Mouse (Mus musculus) adrenal gland (tissue): Measurements from ENCODE around the gene Ank3.
"Not testable (repeated sequence)": the region's sequence is repeated elsewhere in the genome, so short reads cannot be mapped to it uniquely, and the experiment has no call there.

Experiments
- intact Hi-C: fragments of 180-260 bp; cut with DNase I; formaldehyde crosslinking; loops from one replicate; pipeline ENCODE4 v1.15.1; 2025

Ank3 gene

GRCm38 (mm10) chr10:69883935-69884680 is 485.5 kb downstream of the Ank3 start:
- intact Hi-C loops: no loop called here

- intact Hi-C loops: no loop called here
These were observed 489.8 kb downstream of the Ank3 start for GRCm38 (mm10) chr10:69888399-69888798.

- intact Hi-C loops: no loop called here
These were observed 491.2 kb downstream of the Ank3 start for GRCm38 (mm10) chr10:69889779-69890178.

DNA sequence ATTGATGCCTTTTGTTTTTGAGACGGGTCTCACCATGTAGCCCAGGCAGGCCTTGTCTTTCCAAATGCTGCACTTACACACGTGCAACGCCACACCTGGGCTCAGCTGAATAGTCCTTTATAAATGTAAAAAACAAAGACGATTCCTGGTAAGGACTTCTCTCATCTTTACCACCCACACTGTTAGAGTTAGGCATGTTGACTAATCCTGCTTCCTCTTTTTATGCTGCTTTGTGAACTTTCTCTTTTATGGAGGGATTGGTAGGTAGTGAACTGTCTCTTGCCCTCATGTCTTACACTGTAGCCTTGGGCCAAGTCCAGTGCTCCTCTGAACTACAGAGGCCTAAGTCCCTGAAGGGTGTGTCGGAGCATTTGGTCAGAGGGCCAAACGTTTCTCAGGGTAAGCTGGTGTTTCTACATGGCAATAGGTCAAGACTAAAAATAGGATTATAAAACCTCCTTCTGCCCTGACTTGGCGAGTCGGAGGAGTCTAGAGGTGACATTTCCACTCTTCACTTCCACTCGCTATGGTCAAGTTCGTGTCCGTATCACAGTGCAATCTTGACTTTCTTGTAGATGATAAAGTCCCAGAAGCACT is 491.9 kb downstream of the Ank3 start:
- intact Hi-C loops: no loop called here

DNA sequence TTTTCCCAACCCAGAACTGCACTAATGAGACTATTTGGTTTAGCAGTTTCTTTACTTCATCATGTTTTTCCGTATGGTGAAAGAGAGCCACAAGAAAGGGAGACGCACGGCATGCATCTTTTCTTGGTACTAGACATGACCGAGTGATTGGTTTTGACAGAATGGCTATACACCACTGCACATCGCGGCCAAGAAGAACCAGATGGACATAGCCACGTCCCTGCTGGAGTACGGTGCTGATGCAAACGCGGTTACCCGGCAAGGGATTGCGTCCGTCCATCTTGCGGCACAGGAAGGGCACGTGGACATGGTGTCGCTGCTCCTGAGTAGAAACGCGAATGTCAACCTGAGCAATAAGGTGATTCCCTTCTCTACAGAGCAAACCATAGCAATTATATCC is 493.6 kb downstream of the Ank3 start:
- intact Hi-C loops: no loop called here

GRCm38 (mm10) chr10:69895606-69896005 is 497.0 kb downstream of the Ank3 start:
- intact Hi-C loops: no loop called here

- intact Hi-C loops: no loop called here
These were observed 499.4 kb downstream of the Ank3 start for GRCm38 (mm10) chr10:69897927-69898326.

DNA sequence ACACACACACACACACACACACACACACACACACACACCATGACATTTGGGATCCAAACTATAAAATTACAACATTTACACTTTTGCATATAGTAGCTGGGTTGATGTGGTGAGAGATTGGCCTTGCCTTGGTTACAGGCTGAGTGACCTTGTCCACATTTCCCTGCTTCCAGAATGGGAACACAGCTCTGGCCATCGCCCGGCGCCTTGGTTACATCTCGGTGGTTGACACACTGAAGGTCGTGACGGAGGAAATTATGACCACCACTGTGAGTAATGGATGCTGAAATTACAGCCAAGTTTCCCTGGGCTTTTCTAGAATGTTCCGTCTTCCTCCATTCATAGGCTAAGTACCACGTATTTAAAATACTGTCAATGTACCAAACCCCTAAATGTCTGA is 500.2 kb downstream of the Ank3 start:
- intact Hi-C loops: no loop called here

DNA sequence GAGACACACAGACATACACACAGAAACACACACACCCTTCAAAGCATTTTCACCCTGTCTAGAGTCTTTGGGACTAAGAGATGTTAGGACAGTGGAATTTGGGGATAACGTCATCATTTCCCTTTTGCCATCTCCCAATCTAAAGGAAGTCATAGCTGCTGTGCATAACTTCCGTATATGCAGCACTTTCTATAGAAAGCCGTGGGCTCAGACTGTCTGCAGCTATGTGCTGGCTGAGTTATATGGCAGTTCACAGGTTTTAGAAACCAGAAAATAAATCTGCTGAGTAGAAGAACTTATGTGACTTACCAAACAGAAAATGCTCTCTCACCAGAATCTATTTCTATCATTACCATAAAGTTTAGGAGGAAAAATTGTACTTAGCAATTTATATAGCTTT is 501.2 kb downstream of the Ank3 start:
- intact Hi-C loops: loop anchor here (2.0 kb wide), 1 partner anchor 69 kb away; no protein-coding TSS in a partner anchor

GRCm38 (mm10) chr10:69902024-69902423 is 503.5 kb downstream of the Ank3 start:
- intact Hi-C loops: no loop called here

- intact Hi-C loops: no loop called here
These were observed 505.7 kb downstream of the Ank3 start for GRCm38 (mm10) chr10:69904321-69904720.

DNA sequence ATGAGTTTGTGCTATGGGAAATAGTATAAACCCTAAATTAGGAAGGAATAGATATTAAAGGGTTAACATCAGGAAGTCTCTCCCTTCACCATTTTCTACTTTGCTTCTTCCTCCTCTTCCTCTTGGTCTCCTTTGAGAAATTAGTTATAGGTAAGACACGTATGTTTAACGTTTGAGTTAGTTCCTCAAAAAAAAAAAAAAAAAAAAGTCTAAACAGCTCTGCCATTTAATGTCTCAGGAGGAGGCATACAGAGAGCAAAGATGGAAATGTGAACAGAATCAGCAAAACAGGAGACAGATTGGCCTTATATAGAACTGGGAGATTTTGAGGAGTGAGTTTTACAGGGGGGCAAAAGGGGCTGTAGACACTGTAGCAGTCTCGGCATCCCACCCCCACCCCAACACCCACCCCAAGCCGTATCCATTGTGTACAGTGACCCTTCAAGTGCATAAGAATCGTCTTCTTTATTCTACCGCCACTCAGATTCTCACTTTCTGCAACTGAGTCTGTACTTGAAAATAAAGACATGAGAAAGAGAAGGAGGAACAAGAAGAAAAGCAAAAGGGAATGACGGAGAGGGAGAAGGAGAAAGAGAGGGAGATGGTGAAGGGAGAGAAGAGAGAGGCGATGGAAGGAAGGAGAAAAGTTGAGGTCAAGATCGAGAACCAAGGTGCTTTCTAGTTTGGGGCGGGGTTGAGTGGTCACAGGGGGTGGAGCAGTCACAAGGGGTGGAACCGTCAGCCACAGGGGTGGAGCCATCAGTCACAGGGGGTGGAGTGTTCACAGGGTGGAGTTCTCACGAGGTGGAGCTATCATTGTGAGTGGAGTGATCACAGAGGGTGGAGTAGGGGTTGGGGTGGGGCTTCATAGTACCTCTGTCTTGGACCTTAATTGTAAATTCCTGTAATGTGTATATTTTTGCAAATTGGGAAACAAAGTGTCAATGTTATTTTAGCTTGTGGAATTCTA is 509.5 kb downstream of the Ank3 start:
- intact Hi-C loops: no loop called here

DNA sequence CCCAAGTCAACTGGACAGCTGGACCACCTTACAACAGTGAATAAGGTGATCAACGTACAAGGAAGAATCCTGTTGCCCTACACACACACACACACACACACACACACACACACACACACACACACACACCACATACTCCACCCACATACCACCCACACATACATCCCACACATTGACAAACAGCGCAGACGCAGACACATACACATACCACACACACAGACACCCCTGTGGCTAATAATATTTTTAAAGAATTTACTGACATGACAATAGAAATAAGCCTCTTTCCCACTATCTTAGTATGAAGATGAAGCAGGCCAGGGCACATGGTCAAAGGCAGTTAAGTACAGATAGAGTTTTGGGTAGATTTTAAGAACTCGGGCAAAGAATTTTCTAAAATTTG is 511.3 kb downstream of the Ank3 start:
- intact Hi-C loops: no loop called here

- intact Hi-C loops: not testable (repeated sequence)
These were observed 511.7 kb downstream of the Ank3 start for GRCm38 (mm10) chr10:69910304-69910703.

DNA sequence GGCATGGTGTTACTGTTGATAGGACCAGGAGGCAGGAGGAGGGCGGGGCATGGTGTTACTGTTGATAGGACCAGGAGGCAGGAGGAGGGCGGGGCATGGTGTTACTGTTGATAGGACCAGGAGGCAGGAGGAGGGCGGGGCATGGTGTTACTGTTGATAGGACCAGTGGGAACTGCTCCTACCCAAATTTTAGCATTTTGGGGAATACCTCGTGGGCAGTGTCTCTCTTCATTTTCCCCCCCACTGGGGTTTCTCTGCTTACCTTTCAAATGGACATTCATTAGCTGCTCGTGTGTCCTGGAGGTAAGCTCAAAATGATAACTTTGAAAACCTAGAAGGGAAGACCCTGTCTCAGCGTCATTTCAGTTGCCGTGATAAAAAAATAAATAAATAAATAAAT is 512.2 kb downstream of the Ank3 start:
- intact Hi-C loops: not testable (repeated sequence)

DNA sequence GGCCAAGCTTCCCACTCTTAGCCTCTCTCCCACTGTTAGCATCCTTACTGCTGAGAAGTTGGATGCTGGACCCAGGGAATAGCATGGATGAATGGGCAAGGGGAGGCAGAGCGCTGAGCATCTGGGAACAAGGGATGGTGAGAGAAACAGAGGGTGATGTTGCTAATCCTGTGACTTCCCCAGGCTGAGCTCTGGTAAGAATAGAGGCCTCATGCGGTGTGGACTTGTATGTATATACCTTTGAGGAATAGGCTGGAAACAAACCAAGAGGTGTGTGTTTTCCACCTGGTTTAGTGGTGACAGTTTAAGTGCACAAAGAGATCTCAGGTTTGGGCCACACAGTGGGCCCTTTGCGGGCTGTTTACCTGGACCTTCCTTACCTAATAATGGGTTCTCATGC is 517.0 kb downstream of the Ank3 start:
- intact Hi-C loops: no loop called here

- intact Hi-C loops: no loop called here
These were observed 517.6 kb downstream of the Ank3 start for GRCm38 (mm10) chr10:69916205-69916604.

DNA sequence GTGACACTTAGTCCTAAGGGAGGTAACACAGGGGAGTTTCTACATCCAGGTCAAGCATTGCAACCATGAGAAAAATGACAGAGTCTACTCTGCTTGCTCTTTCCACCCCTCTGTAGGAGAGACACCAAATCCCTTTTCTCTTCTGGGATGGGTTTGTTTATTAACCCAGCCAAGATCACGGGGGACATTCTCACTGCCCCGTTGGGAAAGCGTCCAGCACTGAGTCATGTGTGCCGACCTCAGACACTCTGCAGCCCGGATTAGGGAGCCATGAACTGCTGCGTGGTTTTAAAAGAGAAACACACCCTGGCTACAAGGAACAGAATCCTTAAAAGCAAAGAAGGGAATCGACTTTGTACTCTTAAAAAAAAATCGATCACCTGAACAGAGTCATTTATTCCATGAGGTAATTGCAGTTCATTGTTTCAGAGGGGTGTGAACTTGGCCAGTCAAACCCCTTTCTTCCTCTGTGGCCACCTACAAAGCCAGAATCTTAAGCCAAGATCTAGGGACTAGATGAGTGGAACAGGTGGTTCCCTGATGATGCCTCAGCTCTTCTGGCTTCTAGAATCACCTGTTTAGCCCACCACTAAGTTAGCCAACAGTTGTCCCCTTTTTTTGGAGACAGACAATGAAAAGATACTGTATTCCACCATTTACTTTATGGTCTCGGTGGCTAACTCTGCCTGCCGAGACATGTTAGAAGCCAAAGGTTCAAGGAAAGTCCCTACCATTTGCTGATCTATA is 518.3 kb downstream of the Ank3 start:
- intact Hi-C loops: no loop called here

DNA sequence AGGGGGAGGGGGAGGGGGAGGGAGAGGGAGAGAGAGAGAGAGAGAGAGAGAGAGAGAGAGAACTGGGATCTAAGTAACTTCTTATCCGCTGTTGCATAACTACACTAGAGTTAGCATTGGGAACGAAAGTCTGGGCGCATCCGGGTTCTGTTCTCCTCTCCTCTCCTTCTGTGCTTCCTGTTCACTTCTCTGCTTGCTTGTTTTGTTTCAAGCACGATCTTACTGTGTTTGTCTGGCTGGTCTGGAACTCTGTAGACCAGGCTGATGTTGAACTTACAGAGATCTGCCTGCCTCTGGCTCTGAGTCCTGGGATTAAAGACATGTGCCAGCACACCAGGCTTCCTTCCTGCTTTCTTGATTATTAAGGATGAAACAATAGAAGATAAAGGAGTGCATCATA is 519.1 kb downstream of the Ank3 start:
- intact Hi-C loops: no loop called here

DNA sequence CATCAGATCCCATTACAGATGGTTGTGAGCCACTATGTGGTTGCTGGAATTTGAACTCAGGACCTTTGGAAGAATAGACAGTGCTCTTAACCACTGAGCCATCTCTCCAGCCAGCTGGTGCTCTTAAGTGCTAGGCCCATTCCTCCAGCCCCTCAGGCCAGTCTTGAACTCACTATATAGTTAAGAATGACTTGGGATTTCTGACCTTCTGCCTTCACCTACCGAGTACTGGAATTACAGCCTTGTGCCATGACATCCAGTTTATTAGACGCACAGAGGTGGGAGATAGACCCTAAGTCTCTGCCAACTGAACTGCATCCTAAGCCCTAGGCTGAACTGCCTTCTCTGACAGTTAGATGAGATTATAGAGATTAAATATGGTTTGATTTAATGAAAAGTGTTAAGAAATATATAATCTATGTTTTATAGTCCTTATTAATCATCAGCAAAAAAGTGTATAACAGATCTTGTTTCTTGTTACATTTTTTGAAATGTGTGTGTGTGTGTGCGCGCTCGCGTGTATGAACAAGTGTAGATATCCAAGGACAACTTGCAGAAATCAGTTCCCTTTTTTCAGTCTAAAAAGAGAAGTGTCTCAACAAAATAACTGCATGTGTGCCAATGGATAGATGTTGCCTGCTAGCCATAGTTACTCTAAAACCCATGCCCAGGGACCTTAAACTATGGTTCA is 520.0 kb downstream of the Ank3 start:
- intact Hi-C loops: no loop called here

DNA sequence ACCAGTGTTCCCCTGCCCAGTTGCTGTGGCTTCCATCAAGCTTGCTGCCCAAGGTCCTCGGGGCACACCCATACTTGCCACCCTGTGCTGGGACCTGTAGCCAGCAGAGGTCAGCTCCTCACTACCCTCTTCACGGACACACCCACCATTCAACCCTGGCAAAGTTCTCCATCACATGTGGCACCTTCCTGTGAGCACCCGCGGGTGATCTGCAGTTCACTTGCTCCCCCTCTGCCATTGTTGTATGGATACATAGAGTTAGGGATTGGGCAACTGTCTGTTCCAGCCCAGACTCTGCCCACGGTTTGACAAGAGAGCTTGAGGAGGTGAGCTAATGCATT is 520.5 kb downstream of the Ank3 start:
- intact Hi-C loops: no loop called here
